Mouse (Mus musculus) CD4-positive, CD25-positive, alpha-beta regulatory T cell, adult 2 months (primary cell): Measurements from ENCODE around the gene Tnfsf14.
A peak's percentile ranks its signal among the peaks of the same experiment; 100 is the strongest.

Source experiments
- DNase-seq: peaks from one replicate; pipeline ENCODE4 v3.0.0-alpha.2; 2012; ENCODE audit warnings: low read depth, low spot score

The Tnfsf14 gene

GRCm38 (mm10) chr17:57194041-57194507 is at the start of gene Tnfsf14:
TSS of gene Tnfsf14 (minus strand) at chr17:57194177.
- peak; percentile 63 for DNase-seq

GRCm38 (mm10) chr17:57237181-57237580 is 43.2 kb upstream of the Tnfsf14 start:
- DNase-seq, result no peak

- DNase-seq, result no peak
Observed at GRCm38 (mm10) chr17:57235803-57236202, 41.8 kb upstream of the Tnfsf14 start.

GRCm38 (mm10) chr17:57234254-57234928 is 40.4 kb upstream of the Tnfsf14 start:
- no peak for DNase-seq

GRCm38 (mm10) chr17:57233038-57233437 is 39.1 kb upstream of the Tnfsf14 start:
- no peak for DNase-seq

- no peak for DNase-seq
Observed at GRCm38 (mm10) chr17:57232200-57232599, 38.2 kb upstream of the Tnfsf14 start.

GRCm38 (mm10) chr17:57231321-57231771 is 37.4 kb upstream of the Tnfsf14 start:
- DNase-seq, result no peak

- no peak for DNase-seq
Observed at GRCm38 (mm10) chr17:57230728-57231125, 36.8 kb upstream of the Tnfsf14 start.

- no peak for DNase-seq
Observed at GRCm38 (mm10) chr17:57229851-57230727, 36.1 kb upstream of the Tnfsf14 start.

- DNase-seq, result no peak
Observed at GRCm38 (mm10) chr17:57228873-57229272, 34.9 kb upstream of the Tnfsf14 start.

- DNase-seq, result no peak
Observed at GRCm38 (mm10) chr17:57228014-57228413, 34.0 kb upstream of the Tnfsf14 start, which contains the start of gene C3. TSS of gene C3 (minus strand) at chr17:57228136.

GRCm38 (mm10) chr17:57227468-57227867 is 33.5 kb upstream of the Tnfsf14 start:
- no peak for DNase-seq

- no peak for DNase-seq
Observed at GRCm38 (mm10) chr17:57223313-57223712, 29.3 kb upstream of the Tnfsf14 start.

- no peak for DNase-seq
Observed at GRCm38 (mm10) chr17:57221911-57222310, 27.9 kb upstream of the Tnfsf14 start.

- DNase-seq, result peak; percentile 67
Observed at GRCm38 (mm10) chr17:57219884-57220207, 25.9 kb upstream of the Tnfsf14 start.

- peak; percentile 88 for DNase-seq
Observed at GRCm38 (mm10) chr17:57219167-57219883, 25.3 kb upstream of the Tnfsf14 start.

- no peak for DNase-seq
Observed at GRCm38 (mm10) chr17:57218335-57218900, 24.4 kb upstream of the Tnfsf14 start.

GRCm38 (mm10) chr17:57214676-57215387 is 20.9 kb upstream of the Tnfsf14 start:
- peak; percentile 48 for DNase-seq

GRCm38 (mm10) chr17:57211501-57211900 is 17.5 kb upstream of the Tnfsf14 start:
- no peak for DNase-seq

GRCm38 (mm10) chr17:57209330-57209729 is 15.4 kb upstream of the Tnfsf14 start:
- peak; percentile 77 for DNase-seq

- no peak for DNase-seq
Observed at GRCm38 (mm10) chr17:57207938-57208337, 14.0 kb upstream of the Tnfsf14 start.
